Mouse (Mus musculus): ENCODE data around the gene Nudt19. TPM values are rescaled to one million over a fixed set of nuclear protein-coding genes. Genes with fewer than 3 reads are reported as not detected.
A peak's percentile ranks its signal among the peaks of the same experiment; 100 is the strongest.

The Nudt19 gene
- polyA plus RNA-seq, 1 experiment from 2014 or later, result 86.2 TPM

DNA sequence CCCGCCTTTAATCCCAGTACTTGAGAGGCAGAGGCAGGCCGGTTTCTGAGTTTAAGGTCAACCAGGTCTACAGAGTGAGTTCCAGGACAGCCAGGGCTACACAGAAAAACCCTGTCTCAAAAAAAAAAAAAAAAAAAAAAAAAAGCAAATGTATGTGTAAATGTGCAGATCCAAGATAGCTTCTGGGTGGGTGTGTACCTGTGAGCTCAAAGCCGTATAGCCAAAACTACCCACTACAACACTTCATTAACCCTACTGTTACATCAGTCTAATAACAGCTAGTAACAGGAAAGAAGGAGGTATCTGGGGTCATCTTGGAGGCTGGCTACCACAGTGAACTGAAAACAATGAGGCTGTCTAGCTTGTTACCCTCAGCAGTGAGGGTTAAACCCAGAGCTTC is 3.7 kb upstream of the Nudt19 start:
- no peak overlapping the region for H3K4me2 ChIP-seq (ENCODE audit: low read length)
- no peak for DNase-seq
- ATAC-seq (ENCODE audit: low FRiP score, low TSS enrichment), result no peak
- H3K4me3 ChIP-seq (replicated peaks; ENCODE audit: low read depth, low read length), result no peak overlapping the region
- no peak overlapping the region for H3K27ac ChIP-seq (replicated peaks; ENCODE audit: low read depth, low read length)
- H3K9me3 ChIP-seq (ENCODE audit: control insufficient read depth, low read length), result no peaks in the 10 kb centered on the region
- H3K27me3 ChIP-seq (ENCODE audit: control insufficient read depth, insufficient read depth, low read length), result no peaks in the 10 kb centered on the region
- H3K4me1 ChIP-seq (ENCODE audit: control insufficient read depth, insufficient read depth, low read length), result peaks cover 6% of the 10 kb centered on the region; the same call in 1 of the 2 replicates
- WGBS, result 96% methylated on average over 3 of the region's 3 CpGs
- no peak overlapping the region for H3K9ac ChIP-seq (replicated peaks; ENCODE audit: low read length)
- H3K36me3 ChIP-seq (ENCODE audit: control insufficient read depth, insufficient read depth, low read length), result no peaks in the 10 kb centered on the region

DNA sequence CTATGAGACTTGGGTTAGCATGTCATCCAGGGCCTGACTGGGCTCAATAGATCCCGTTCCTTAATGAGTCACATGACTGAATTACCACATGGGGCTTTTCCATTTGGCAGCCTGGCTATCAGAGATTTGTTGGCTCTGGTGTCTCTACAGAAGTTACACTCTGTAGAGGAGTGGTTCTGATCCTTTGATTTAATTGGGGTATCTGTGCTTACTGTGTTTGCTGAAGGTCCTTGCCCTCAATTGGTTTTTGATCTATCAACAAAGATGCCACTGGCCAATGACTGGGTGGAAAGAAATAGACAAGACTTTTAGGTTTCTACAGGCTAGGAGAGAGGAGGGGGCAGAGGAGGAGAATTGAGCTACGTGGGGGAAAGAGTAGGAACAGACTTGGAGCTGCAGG is 2.6 kb upstream of the Nudt19 start:
- H3K4me2 ChIP-seq (ENCODE audit: low read length), result no peak overlapping the region
- H3K27me3 ChIP-seq (ENCODE audit: control insufficient read depth, insufficient read depth, low read length), result no peaks in the 10 kb centered on the region
- H3K36me3 ChIP-seq (ENCODE audit: control insufficient read depth, insufficient read depth, low read length), result no peaks in the 10 kb centered on the region
- 63% methylated on average over 2 of the region's 2 CpGs for WGBS
- H3K9me3 ChIP-seq (ENCODE audit: control insufficient read depth, low read length), result no peaks in the 10 kb centered on the region
- no peak overlapping the region for H3K4me3 ChIP-seq (replicated peaks; ENCODE audit: low read depth, low read length)
- H3K27ac ChIP-seq (replicated peaks; ENCODE audit: low read depth, low read length), result no peak overlapping the region
- H3K4me1 ChIP-seq (ENCODE audit: control insufficient read depth, insufficient read depth, low read length), result peaks cover 6% of the 10 kb centered on the region; the same call in 1 of the 2 replicates
- no peak overlapping the region for H3K9ac ChIP-seq (replicated peaks; ENCODE audit: low read length)
- DNase-seq, result no peak
- ATAC-seq (ENCODE audit: low FRiP score, low TSS enrichment), result no peak

DNA sequence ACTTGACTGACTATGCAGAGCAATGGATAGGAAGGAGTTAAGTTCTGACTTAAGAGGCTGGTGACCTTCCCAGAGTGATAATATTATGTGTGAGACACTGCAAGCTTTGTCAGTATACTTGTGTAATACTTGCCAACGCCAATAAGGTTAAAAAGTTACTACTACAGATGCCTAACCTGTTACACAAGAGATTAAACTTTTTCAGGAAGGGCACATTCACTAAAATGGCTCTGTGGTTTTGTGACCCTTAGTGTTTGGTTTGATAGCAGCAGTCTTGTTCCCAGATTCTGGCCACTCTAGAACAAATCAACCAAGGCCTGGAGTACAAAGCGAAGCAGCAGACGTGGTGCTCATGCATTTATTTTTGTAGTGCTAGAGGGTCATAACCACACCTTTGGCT is 1.5 kb upstream of the Nudt19 start:
- no peak overlapping the region for H3K9ac ChIP-seq (replicated peaks; ENCODE audit: low read length)
- no peak overlapping the region for H3K4me3 ChIP-seq (replicated peaks; ENCODE audit: low read depth, low read length)
- H3K27ac ChIP-seq (replicated peaks; ENCODE audit: low read depth, low read length), result no peak overlapping the region
- peaks cover 6% of the 10 kb centered on the region; the same call in 1 of the 2 replicates for H3K4me1 ChIP-seq (ENCODE audit: control insufficient read depth, insufficient read depth, low read length)
- no peaks in the 10 kb centered on the region for H3K27me3 ChIP-seq (ENCODE audit: control insufficient read depth, insufficient read depth, low read length)
- DNase-seq (no peak), ATAC-seq (ENCODE audit: low FRiP score, low TSS enrichment) (no peak)
- 91% methylated on average over 3 of the region's 3 CpGs for WGBS
- no peaks in the 10 kb centered on the region for H3K36me3 ChIP-seq (ENCODE audit: control insufficient read depth, insufficient read depth, low read length)
- no peaks in the 10 kb centered on the region for H3K9me3 ChIP-seq (ENCODE audit: control insufficient read depth, low read length)
- H3K4me2 ChIP-seq (ENCODE audit: low read length), result no peak overlapping the region

DNA sequence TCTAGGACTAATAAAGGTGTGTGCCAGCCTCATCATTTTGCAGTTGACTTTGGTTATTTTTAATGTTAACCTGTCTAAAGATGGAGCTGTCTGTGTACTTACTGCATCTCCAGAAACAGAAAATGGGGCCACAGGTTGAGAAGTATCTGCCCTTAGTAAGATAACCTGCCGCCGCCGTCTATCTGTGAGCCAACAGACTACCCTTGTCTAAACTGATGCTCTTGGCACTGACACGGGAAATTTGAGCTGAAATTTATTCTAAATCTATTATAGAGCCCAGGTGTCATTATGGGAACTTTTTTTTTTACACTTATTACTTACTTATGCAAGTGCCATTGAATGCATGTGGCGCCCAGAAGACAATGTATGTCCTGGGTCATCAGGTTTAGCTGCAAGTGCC is 801 bp upstream of the Nudt19 start:
- Histone ChIP-seq H3K27ac (replicated peaks; ENCODE audit: low read depth, low read length) (no peak overlapping the region), H3K36me3 (ENCODE audit: control insufficient read depth, insufficient read depth, low read length) (no peaks in the 10 kb centered on the region), H3K9me3 (ENCODE audit: control insufficient read depth, low read length) (no peaks in the 10 kb centered on the region), H3K4me3 (replicated peaks; ENCODE audit: low read depth, low read length) (no peak overlapping the region), H3K9ac (replicated peaks; ENCODE audit: low read length) (no peak overlapping the region), H3K4me2 (ENCODE audit: low read length) (no peak overlapping the region), H3K4me1 (ENCODE audit: control insufficient read depth, insufficient read depth, low read length) (peaks cover 6% of the 10 kb centered on the region; the same call in 1 of the 2 replicates), H3K27me3 (ENCODE audit: control insufficient read depth, insufficient read depth, low read length) (no peaks in the 10 kb centered on the region)
- WGBS, result 90% methylated on average over 5 of the region's 5 CpGs
- ATAC-seq (ENCODE audit: low FRiP score, low TSS enrichment) (no peak), DNase-seq (no peak)

DNA sequence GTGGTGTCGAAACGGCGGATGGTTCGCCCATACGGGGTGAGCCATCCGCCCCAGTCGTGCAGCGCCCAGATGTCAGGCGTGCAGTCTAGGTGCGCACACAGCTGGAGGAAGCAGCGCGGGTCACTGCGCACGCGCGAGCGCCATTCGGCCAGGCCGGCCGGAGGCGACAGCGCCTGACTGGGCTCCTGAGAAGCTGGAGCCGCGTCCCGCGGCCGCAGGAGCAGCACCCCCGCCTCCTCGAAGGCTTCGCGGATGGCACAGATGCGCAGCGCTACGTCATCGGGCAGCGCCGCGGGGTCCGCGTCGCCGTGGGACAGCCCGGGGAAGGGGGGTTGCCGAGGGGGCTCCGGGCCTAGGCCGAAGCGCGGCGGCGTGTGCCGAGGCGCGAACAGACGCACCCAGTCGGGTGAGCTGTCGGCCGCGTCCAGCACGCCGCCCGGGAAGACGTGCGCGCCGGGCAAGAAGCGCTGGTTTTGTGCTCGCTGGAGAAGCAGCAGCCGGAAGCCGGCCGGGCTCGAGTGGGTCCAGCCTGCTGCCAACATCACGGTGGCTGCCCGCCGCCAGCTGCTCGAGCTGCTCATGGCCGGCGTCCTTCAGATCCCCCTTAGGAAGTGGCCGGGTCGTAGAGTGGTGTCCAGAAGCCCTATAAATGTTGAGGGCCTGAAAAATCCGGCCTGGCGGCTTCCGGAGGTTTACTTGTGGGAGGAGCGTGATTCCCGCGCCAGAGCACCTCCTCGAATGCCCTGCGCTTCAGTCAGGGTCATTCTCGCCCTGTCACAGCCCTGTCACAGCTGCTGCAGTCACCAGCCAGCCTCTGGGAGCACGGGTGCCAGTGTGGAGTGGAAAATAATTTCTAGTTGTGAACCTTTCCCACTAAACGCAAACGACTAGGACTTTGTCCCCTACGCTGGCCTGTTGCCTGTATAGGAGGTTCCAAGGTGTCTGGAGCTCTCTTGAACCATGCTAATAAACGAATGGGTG is 590 bp downstream of the Nudt19 start:
- Histone ChIP-seq H3K9me3 (ENCODE audit: control insufficient read depth, low read length) (no peaks in the 10 kb centered on the region), H3K27ac (replicated peaks; ENCODE audit: low read depth, low read length) (peak overlapping the region; percentile 96), H3K9ac (replicated peaks; ENCODE audit: low read length) (peak overlapping the region; percentile 93), H3K4me1 (ENCODE audit: control insufficient read depth, insufficient read depth, low read length) (peaks cover 6% of the 10 kb centered on the region; the same call in 1 of the 2 replicates), H3K27me3 (ENCODE audit: control insufficient read depth, insufficient read depth, low read length) (no peaks in the 10 kb centered on the region), H3K4me2 (ENCODE audit: low read length) (peak overlapping the region; percentile 84), H3K4me3 (replicated peaks; ENCODE audit: low read depth, low read length) (peak overlapping the region; percentile 75), H3K36me3 (ENCODE audit: control insufficient read depth, insufficient read depth, low read length) (peaks cover 5% of the 10 kb centered on the region)
- WGBS, result under 1% methylated on average over 93 of the region's 93 CpGs
- ATAC-seq (ENCODE audit: low FRiP score, low TSS enrichment), result peak; percentile 95
- peak; percentile 96 for DNase-seq

DNA sequence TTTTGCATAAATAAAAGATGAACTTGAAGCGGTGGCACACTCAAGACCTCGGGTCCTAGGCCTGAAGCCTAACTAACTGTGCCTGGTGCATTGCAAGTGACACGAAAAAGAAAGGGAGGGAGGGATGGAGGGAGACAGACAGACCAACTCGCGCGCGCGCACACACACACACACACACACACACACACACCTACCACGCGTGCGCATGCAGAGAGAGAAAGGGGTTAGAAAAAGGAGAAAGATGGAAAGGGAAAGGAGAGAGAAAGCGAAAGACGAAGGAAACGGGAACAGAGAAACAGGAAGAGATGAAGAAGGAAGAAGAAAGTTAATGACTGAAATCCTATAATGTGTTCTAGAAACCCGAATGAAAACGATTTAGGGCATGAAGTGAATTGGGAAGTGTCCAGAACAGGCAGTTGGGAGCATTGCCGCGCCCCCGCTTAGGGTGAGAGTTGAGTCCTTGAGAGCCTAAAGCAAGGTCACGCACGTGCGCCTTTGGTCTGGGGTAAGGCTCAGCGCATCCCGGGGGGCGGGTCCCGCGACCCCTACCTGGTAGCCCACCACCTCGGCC is 1.4 kb downstream of the Nudt19 start:
- 3% methylated on average over 28 of the region's 28 CpGs for WGBS
- ATAC-seq (ENCODE audit: low FRiP score, low TSS enrichment), result peak; percentile 44; the same call in 1 of the 2 replicates
- Histone ChIP-seq H3K4me3 (replicated peaks; ENCODE audit: low read depth, low read length) (peak overlapping the region; percentile 75), H3K9ac (replicated peaks; ENCODE audit: low read length) (peak overlapping the region; percentile 93), H3K27ac (replicated peaks; ENCODE audit: low read depth, low read length) (peak overlapping the region; percentile 96), H3K9me3 (ENCODE audit: control insufficient read depth, low read length) (no peaks in the 10 kb centered on the region), H3K4me1 (ENCODE audit: control insufficient read depth, insufficient read depth, low read length) (peaks cover 6% of the 10 kb centered on the region; the same call in 1 of the 2 replicates), H3K36me3 (ENCODE audit: control insufficient read depth, insufficient read depth, low read length) (peaks cover 13% of the 10 kb centered on the region), H3K4me2 (ENCODE audit: low read length) (peak overlapping the region; percentile 84), H3K27me3 (ENCODE audit: control insufficient read depth, insufficient read depth, low read length) (no peaks in the 10 kb centered on the region)
- DNase-seq, result peak; percentile 71

DNA sequence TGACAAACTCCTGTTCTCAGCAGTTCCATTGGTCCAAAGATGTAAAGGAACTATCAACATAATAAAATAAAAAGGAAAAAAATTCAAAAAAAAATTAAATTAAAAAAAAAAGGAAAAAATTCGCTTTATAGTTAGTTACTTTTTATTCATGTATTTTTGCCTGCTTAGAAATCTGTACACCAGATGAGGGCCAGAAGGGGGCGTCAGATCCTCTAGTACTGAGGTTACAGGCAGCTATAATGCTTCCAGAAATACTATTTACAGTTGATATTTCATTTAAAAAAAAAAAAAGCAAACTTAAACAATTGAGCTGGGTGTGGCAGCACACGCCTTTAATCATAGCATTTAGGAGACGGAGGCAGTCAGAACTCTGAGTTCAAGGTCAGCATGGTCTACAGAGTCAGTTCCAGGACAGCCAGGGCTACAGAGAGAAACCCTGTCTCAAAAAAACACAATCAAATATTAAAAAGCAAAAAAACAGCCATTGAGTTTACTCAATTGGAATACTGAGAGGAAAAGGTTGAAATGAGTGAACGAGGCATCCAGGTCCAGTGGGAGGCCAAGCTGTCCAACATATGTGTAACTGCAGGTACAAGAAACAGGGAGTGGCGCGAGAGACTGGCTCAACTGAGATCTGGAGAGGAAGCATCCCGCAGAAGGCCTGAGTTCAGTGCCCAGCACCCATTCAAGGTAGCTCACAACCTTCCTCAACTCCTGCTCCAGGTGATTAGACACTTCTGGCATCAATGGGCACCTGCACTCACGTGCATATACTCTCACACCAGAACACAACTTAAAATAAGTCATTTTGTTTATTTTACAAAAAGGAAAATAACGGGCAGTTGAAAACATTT is 2.1 kb downstream of the Nudt19 start:
- no peaks in the 10 kb centered on the region for H3K9me3 ChIP-seq (ENCODE audit: control insufficient read depth, low read length)
- no peak overlapping the region for H3K27ac ChIP-seq (replicated peaks; ENCODE audit: low read depth, low read length)
- H3K4me2 ChIP-seq (ENCODE audit: low read length), result peak overlapping the region; percentile 84
- WGBS, result 69% methylated on average over 10 of the region's 10 CpGs
- ATAC-seq (ENCODE audit: low FRiP score, low TSS enrichment) (no peak), DNase-seq (peak; percentile 64)
- H3K4me1 ChIP-seq (ENCODE audit: control insufficient read depth, insufficient read depth, low read length), result peaks cover 6% of the 10 kb centered on the region; the same call in 1 of the 2 replicates
- peaks cover 18% of the 10 kb centered on the region for H3K36me3 ChIP-seq (ENCODE audit: control insufficient read depth, insufficient read depth, low read length)
- H3K4me3 ChIP-seq (replicated peaks; ENCODE audit: low read depth, low read length), result peak overlapping the region; percentile 75
- no peak overlapping the region for H3K9ac ChIP-seq (replicated peaks; ENCODE audit: low read length)
- H3K27me3 ChIP-seq (ENCODE audit: control insufficient read depth, insufficient read depth, low read length), result no peaks in the 10 kb centered on the region

DNA sequence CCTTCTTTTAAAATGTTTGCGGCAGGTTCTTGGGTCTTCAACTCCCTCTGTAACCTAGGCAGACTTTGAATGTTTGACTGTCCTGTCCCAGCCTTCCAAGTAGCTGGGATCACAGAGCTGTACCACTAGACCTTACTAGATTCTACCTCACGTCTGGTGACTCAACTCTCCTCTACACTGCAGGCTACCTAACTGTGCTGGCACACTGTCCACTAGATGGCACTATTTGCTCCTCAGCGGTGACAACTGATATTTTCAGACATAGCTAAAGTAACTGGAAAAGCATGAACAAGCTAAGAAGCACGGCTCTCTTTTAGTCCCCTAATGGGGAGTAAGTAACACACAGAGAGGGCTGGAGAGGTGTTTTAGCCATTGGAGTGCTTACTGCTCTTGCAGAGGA is 10.2 kb downstream of the Nudt19 start:
- DNase-seq, result peak; percentile 88
- no peaks in the 10 kb centered on the region for H3K27me3 ChIP-seq (ENCODE audit: control insufficient read depth, insufficient read depth, low read length)
- H3K9me3 ChIP-seq (ENCODE audit: control insufficient read depth, low read length), result no peaks in the 10 kb centered on the region
- no peak overlapping the region for H3K4me2 ChIP-seq (ENCODE audit: low read length)
- no peak overlapping the region for H3K9ac ChIP-seq (replicated peaks; ENCODE audit: low read length)
- peaks cover 34% of the 10 kb centered on the region for H3K36me3 ChIP-seq (ENCODE audit: control insufficient read depth, insufficient read depth, low read length)
- ATAC-seq (ENCODE audit: low FRiP score, low TSS enrichment), result no peak
- H3K27ac ChIP-seq (replicated peaks; ENCODE audit: low read depth, low read length), result no peak overlapping the region
- H3K4me3 ChIP-seq (replicated peaks; ENCODE audit: low read depth, low read length), result no peak overlapping the region
- H3K4me1 ChIP-seq (ENCODE audit: control insufficient read depth, insufficient read depth, low read length), result no peaks in the 10 kb centered on the region
- WGBS, result 31% methylated on average over 4 of the region's 4 CpGs

All from midbrain, embryonic 14.5 days (tissue).